Mouse (Mus musculus): ENCODE measurements around the gene Chchd6. TPM values are rescaled to one million over a fixed set of nuclear protein-coding genes. Genes with fewer than 3 reads are reported as not detected.

Gene Chchd6
- polyA plus RNA-seq, 1 experiment from 2014 or later: 63.0 TPM

GRCm38 (mm10) chr6:89354076-89354475 is 241.4 kb downstream of the Chchd6 start:
- Histone ChIP-seq H3K4me1 (ENCODE audit: control insufficient read depth, insufficient read depth, low read length) (peaks cover 6% of the 10 kb centered on the region), H3K4me2 (ENCODE audit: low read depth, low read length) (no peak overlapping the region), H3K27me3 (ENCODE audit: control insufficient read depth, insufficient read depth, low read length) (no peaks in the 10 kb centered on the region), H3K9me3 (replicated peaks; ENCODE audit: control insufficient read depth, low read length) (no peaks in the 10 kb centered on the region), H3K9ac (replicated peaks; ENCODE audit: low read length) (no peak overlapping the region), H3K27ac (replicated peaks; ENCODE audit: low read depth, low read length) (no peak overlapping the region), H3K36me3 (replicated peaks; ENCODE audit: control insufficient read depth, insufficient read depth, low read depth, low read length) (no peaks in the 10 kb centered on the region; the same call in 1 of the 2 replicates), H3K4me3 (ENCODE audit: low read depth, low read length) (no peak overlapping the region)
- ATAC-seq (replicated peaks; ENCODE audit: insufficient number of reproducible peaks, low FRiP score, low TSS enrichment, low read depth): no peak
- DNase-seq (ENCODE audit: low spot score): no peak
- 82% methylated on average over 5 of the region's 5 CpGs for WGBS

GRCm38 (mm10) chr6:89353101-89353500 is 242.4 kb downstream of the Chchd6 start:
- H3K9ac ChIP-seq (replicated peaks; ENCODE audit: low read length): no peak overlapping the region
- no peak for DNase-seq (ENCODE audit: low spot score)
- H3K27me3 ChIP-seq (ENCODE audit: control insufficient read depth, insufficient read depth, low read length): no peaks in the 10 kb centered on the region
- no peak for ATAC-seq (replicated peaks; ENCODE audit: insufficient number of reproducible peaks, low FRiP score, low TSS enrichment, low read depth)
- no peaks in the 10 kb centered on the region; the same call in 1 of the 2 replicates for H3K36me3 ChIP-seq (replicated peaks; ENCODE audit: control insufficient read depth, insufficient read depth, low read depth, low read length)
- no peak overlapping the region for H3K4me2 ChIP-seq (ENCODE audit: low read depth, low read length)
- no peaks in the 10 kb centered on the region for H3K9me3 ChIP-seq (replicated peaks; ENCODE audit: control insufficient read depth, low read length)
- H3K4me1 ChIP-seq (ENCODE audit: control insufficient read depth, insufficient read depth, low read length): peaks cover 6% of the 10 kb centered on the region
- 80% methylated on average over 8 of the region's 8 CpGs for WGBS
- H3K4me3 ChIP-seq (ENCODE audit: low read depth, low read length): no peak overlapping the region
- no peak overlapping the region for H3K27ac ChIP-seq (replicated peaks; ENCODE audit: low read depth, low read length)

- Histone ChIP-seq H3K27ac (replicated peaks; ENCODE audit: low read depth, low read length) (peak overlapping the region; percentile 5; the same call in 1 of the 2 replicates), H3K36me3 (replicated peaks; ENCODE audit: control insufficient read depth, insufficient read depth, low read depth, low read length) (peaks cover 3% of the 10 kb centered on the region; the same call in 1 of the 2 replicates), H3K9me3 (replicated peaks; ENCODE audit: control insufficient read depth, low read length) (no peaks in the 10 kb centered on the region), H3K27me3 (ENCODE audit: control insufficient read depth, insufficient read depth, low read length) (no peaks in the 10 kb centered on the region), H3K4me3 (ENCODE audit: low read depth, low read length) (no peak overlapping the region), H3K4me1 (ENCODE audit: control insufficient read depth, insufficient read depth, low read length) (peaks cover 6% of the 10 kb centered on the region), H3K4me2 (ENCODE audit: low read depth, low read length) (no peak overlapping the region), H3K9ac (replicated peaks; ENCODE audit: low read length) (no peak overlapping the region; the same call in 1 of the 2 replicates)
- WGBS: 25% methylated on average over 5 of the region's 5 CpGs
- DNase-seq (ENCODE audit: low spot score) (peak; percentile 32), ATAC-seq (replicated peaks; ENCODE audit: insufficient number of reproducible peaks, low FRiP score, low TSS enrichment, low read depth) (peak; percentile 65)
Observed at GRCm38 (mm10) chr6:89351441-89352137, 243.9 kb downstream of the Chchd6 start.

- no peak for DNase-seq (ENCODE audit: low spot score)
- no peak for ATAC-seq (replicated peaks; ENCODE audit: insufficient number of reproducible peaks, low FRiP score, low TSS enrichment, low read depth)
- Histone ChIP-seq H3K4me1 (ENCODE audit: control insufficient read depth, insufficient read depth, low read length) (peaks cover 9% of the 10 kb centered on the region), H3K9ac (replicated peaks; ENCODE audit: low read length) (no peak overlapping the region), H3K4me3 (ENCODE audit: low read depth, low read length) (no peak overlapping the region), H3K27me3 (ENCODE audit: control insufficient read depth, insufficient read depth, low read length) (no peaks in the 10 kb centered on the region), H3K9me3 (replicated peaks; ENCODE audit: control insufficient read depth, low read length) (no peaks in the 10 kb centered on the region), H3K27ac (replicated peaks; ENCODE audit: low read depth, low read length) (no peak overlapping the region), H3K36me3 (replicated peaks; ENCODE audit: control insufficient read depth, insufficient read depth, low read depth, low read length) (peaks cover 3% of the 10 kb centered on the region; the same call in 1 of the 2 replicates), H3K4me2 (ENCODE audit: low read depth, low read length) (no peak overlapping the region)
- WGBS: 100% methylated on average over 2 of the region's 2 CpGs
Observed at GRCm38 (mm10) chr6:89350520-89350919, 244.9 kb downstream of the Chchd6 start.

DNA sequence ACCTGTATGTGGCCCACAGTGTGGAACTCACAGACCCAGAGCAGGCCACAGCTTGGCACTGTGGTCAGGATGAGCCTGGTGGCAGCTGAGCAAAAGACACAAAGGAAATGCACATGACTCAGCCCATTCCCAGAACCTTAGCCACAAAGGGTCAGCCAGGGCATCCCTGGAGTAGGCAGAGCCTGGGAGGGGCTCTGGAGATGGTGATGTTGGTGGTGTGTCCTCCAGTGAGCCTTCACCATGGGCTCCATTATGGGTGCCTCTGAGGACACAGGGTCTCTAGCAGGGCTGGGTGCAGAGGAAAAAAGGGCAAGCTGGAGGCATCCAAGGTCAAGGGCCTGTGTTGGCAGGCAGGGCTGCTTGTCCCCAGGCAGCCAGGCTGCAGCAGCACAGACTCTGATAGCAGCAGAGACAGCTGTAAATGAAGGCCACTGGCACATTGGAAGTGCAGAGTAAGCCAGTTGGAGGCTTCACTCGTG is 245.4 kb downstream of the Chchd6 start:
- no peak overlapping the region for H3K4me3 ChIP-seq (ENCODE audit: low read depth, low read length)
- no peaks in the 10 kb centered on the region for H3K9me3 ChIP-seq (replicated peaks; ENCODE audit: control insufficient read depth, low read length)
- no peak overlapping the region for H3K4me2 ChIP-seq (ENCODE audit: low read depth, low read length)
- H3K27ac ChIP-seq (replicated peaks; ENCODE audit: low read depth, low read length): no peak overlapping the region
- 92% methylated on average over 1 of the region's 1 CpGs for WGBS
- no peaks in the 10 kb centered on the region for H3K27me3 ChIP-seq (ENCODE audit: control insufficient read depth, insufficient read depth, low read length)
- no peak for ATAC-seq (replicated peaks; ENCODE audit: insufficient number of reproducible peaks, low FRiP score, low TSS enrichment, low read depth)
- peaks cover 3% of the 10 kb centered on the region; the same call in 1 of the 2 replicates for H3K36me3 ChIP-seq (replicated peaks; ENCODE audit: control insufficient read depth, insufficient read depth, low read depth, low read length)
- no peak overlapping the region for H3K9ac ChIP-seq (replicated peaks; ENCODE audit: low read length)
- peaks cover 14% of the 10 kb centered on the region for H3K4me1 ChIP-seq (ENCODE audit: control insufficient read depth, insufficient read depth, low read length)
- DNase-seq (ENCODE audit: low spot score): no peak

- no peak overlapping the region for H3K27ac ChIP-seq (replicated peaks; ENCODE audit: low read depth, low read length)
- peaks cover 3% of the 10 kb centered on the region; the same call in 1 of the 2 replicates for H3K36me3 ChIP-seq (replicated peaks; ENCODE audit: control insufficient read depth, insufficient read depth, low read depth, low read length)
- 53% methylated on average over 9 of the region's 9 CpGs for WGBS
Observed at GRCm38 (mm10) chr6:89348363-89348762, 247.1 kb downstream of the Chchd6 start.

DNA sequence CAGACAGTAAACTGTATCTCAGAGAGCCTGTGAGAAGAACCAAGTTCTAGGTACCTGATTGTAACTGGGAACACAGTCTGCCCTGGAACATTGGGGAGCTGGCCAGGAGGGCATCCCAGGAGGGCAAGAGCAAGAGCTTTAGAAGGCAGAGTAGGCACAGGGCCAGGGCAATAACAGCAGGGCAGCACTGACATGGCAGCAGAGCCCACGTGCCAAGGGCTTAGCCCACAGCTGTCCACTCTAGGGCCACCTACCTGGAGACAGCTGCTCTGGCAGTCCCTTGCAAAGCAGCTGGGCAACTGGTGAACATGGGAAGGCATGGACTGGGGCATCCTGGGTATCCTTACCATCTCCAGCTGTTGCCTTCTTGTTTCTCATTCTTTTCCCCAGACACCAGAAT is 247.7 kb downstream of the Chchd6 start:
- no peak overlapping the region for H3K4me3 ChIP-seq (ENCODE audit: low read depth, low read length)
- ATAC-seq (replicated peaks; ENCODE audit: insufficient number of reproducible peaks, low FRiP score, low TSS enrichment, low read depth) (no peak), DNase-seq (ENCODE audit: low spot score) (no peak)
- no peak overlapping the region for H3K4me2 ChIP-seq (ENCODE audit: low read depth, low read length)
- WGBS: 70% methylated on average over 1 of the region's 1 CpGs
- H3K36me3 ChIP-seq (replicated peaks; ENCODE audit: control insufficient read depth, insufficient read depth, low read depth, low read length): peaks cover 3% of the 10 kb centered on the region; the same call in 1 of the 2 replicates
- no peak overlapping the region for H3K27ac ChIP-seq (replicated peaks; ENCODE audit: low read depth, low read length)
- peaks cover 15% of the 10 kb centered on the region for H3K4me1 ChIP-seq (ENCODE audit: control insufficient read depth, insufficient read depth, low read length)
- no peak overlapping the region for H3K9ac ChIP-seq (replicated peaks; ENCODE audit: low read length)
- no peaks in the 10 kb centered on the region for H3K27me3 ChIP-seq (ENCODE audit: control insufficient read depth, insufficient read depth, low read length)
- no peaks in the 10 kb centered on the region for H3K9me3 ChIP-seq (replicated peaks; ENCODE audit: control insufficient read depth, low read length)

More at GRCm38 (mm10) chr6:89348363-89348762, 247.1 kb downstream of the Chchd6 start:
- DNase-seq (ENCODE audit: low spot score) (no peak), ATAC-seq (replicated peaks; ENCODE audit: insufficient number of reproducible peaks, low FRiP score, low TSS enrichment, low read depth) (no peak)
- H3K9me3 ChIP-seq (replicated peaks; ENCODE audit: control insufficient read depth, low read length): no peaks in the 10 kb centered on the region
- no peak overlapping the region for H3K4me3 ChIP-seq (ENCODE audit: low read depth, low read length)
- no peak overlapping the region for H3K4me2 ChIP-seq (ENCODE audit: low read depth, low read length)
- no peaks in the 10 kb centered on the region for H3K27me3 ChIP-seq (ENCODE audit: control insufficient read depth, insufficient read depth, low read length)
- H3K9ac ChIP-seq (replicated peaks; ENCODE audit: low read length): no peak overlapping the region
- H3K4me1 ChIP-seq (ENCODE audit: control insufficient read depth, insufficient read depth, low read length): peaks cover 15% of the 10 kb centered on the region

GRCm38 (mm10) chr6:89345855-89346254 is 249.6 kb downstream of the Chchd6 start:
- Histone ChIP-seq H3K4me1 (ENCODE audit: control insufficient read depth, insufficient read depth, low read length) (peaks cover 11% of the 10 kb centered on the region), H3K9me3 (replicated peaks; ENCODE audit: control insufficient read depth, low read length) (no peaks in the 10 kb centered on the region), H3K27ac (replicated peaks; ENCODE audit: low read depth, low read length) (peak overlapping the region; percentile 43), H3K4me3 (ENCODE audit: low read depth, low read length) (no peak overlapping the region), H3K36me3 (replicated peaks; ENCODE audit: control insufficient read depth, insufficient read depth, low read depth, low read length) (peaks cover 10% of the 10 kb centered on the region), H3K9ac (replicated peaks; ENCODE audit: low read length) (0 out of 2 replicates have a peak overlapping the region, but pooled peaks have one; percentile 6), H3K4me2 (ENCODE audit: low read depth, low read length) (no peak overlapping the region), H3K27me3 (ENCODE audit: control insufficient read depth, insufficient read depth, low read length) (no peaks in the 10 kb centered on the region)
- no peak for ATAC-seq (replicated peaks; ENCODE audit: insufficient number of reproducible peaks, low FRiP score, low TSS enrichment, low read depth)
- WGBS: 89% methylated on average over 1 of the region's 1 CpGs
- DNase-seq (ENCODE audit: low spot score): no peak
